Mouse (Mus musculus): ENCODE results near the gene Plekha5. TPM values are rescaled to one million over a fixed set of nuclear protein-coding genes. Genes with fewer than 3 reads are reported as not detected.

Plekha5 gene
- total RNA-seq, 1 experiment = 26.1 TPM

DNA sequence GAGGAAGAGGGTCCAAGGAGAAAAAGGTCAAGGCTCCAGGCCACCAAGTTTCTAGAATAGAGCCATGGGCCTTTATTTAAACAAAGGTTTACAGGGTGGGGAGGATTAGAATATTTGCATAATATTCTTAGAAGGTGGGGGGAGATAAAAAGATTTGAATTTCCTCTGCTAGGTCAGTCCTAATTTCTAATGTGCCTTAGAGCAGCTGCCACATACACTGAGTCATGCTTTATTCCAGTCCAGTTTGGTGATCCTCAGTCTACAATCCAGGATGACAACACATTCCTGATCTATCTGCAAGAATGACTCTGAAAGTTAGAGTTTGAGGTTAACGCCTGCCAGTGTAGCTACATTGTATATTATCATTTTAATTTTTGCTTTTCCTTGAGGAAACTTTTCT, 197.8 kb downstream of the Plekha5 start:
- TF ChIP-seq MAFK (IDR thresholded peaks at IDR 0.05; ENCODE audit: insufficient read depth, low read depth, low read length) (no peak), ZNF384 (IDR thresholded peaks at IDR 0.05; ENCODE audit: low read depth, low read length) (0 out of 2 replicates have a peak, but pooled peaks have one; percentile 16)
- in situ Hi-C loops (cut with MboI; ENCODE audit: low sequenced_read_pairs in 2 of 2, unreplicated experiment in 2 of 2) = no loop called here
- Histone ChIP-seq H3K4me3 (ENCODE audit: insufficient read depth in 1 of 2, low read depth in 1 of 2, low read length in 2 of 2, poor library complexity in 1 of 2, severe bottlenecking in 1 of 2) (no peak overlapping the region), H3K4me1 (ENCODE audit: control insufficient read depth in 2 of 2, insufficient read depth in 2 of 2, low read length in 2 of 2, poor library complexity in 1 of 2) (peaks cover 11 to 33% of the 10 kb centered on the region in 2 experiments), H3K27ac (ENCODE audit: insufficient read depth, low read depth, low read length, poor library complexity, severe bottlenecking) (peak overlapping the region; percentile 84; the same call in 1 of the 2 replicates), H3K9me3 (ENCODE audit: control insufficient read depth, insufficient read depth, low read depth, low read length) (no peaks in the 10 kb centered on the region), H3K9ac (ENCODE audit: insufficient read depth, low read depth, low read length, poor library complexity, severe bottlenecking) (peak overlapping the region; percentile 56; the same call in 1 of the 2 replicates), H3K36me3 (ENCODE audit: control insufficient read depth, insufficient read depth, low read length, poor library complexity, severe bottlenecking) (peaks cover 8% of the 10 kb centered on the region)
- no peak for DNase-seq (ENCODE audit: low read depth, low spot score)

DNA sequence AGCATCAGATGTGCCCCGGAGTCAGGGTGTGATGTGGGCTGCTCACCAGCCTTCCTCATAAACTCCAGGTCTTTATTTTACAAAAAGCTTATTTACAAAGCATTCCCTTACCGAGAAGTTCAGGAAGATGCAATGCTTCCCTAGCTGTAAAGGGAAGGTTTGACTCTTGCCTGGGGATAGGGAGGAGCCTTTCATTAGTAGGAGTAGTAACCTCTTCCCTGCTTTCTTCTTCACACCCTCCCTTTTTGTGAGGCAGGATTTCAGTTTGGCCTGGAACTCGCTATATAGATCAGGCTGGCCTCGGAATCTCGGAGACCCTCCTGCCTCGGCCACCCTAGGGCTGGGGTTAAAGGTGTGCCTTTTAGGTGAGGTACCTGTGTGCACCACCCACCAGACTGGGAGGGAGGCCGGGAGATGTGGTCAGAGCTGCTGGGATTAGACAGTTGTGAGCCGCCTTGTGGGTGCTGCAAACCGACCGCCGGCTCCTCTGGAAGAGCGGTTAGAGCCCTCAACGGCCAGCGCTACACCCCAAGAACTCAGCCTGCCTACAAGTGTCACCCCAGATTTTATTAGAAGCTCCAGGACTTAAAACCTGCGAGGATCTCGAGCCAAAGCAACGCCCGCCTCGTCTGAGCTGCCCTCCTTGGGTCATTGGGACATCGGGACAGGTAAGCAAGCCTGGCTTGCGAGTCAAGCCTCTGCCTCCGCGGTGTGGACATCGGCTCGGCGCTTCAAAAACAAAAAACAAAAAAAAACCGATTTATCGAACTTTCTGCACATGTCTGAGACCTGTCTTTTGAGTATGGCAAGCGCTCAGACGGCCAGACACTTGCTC, 198.8 kb downstream of the Plekha5 start, which contains the start of gene Aebp2:
Gene Aebp2 (plus strand): TSS at position 273 of the 835 bp plus-strand sequence.
- in situ Hi-C loops (cut with MboI; ENCODE audit: low sequenced_read_pairs in 2 of 2, unreplicated experiment in 2 of 2) = no loop called here
- H3K4me1 ChIP-seq (ENCODE audit: control insufficient read depth in 2 of 2, insufficient read depth in 2 of 2, low read length in 2 of 2, poor library complexity in 1 of 2) = peaks cover 11 to 31% of the 10 kb centered on the region in 2 experiments
- no peaks in the 10 kb centered on the region for H3K9me3 ChIP-seq (ENCODE audit: control insufficient read depth, insufficient read depth, low read depth, low read length)
- peak; percentile 66 for DNase-seq (ENCODE audit: low read depth, low spot score)
- H3K36me3 ChIP-seq (ENCODE audit: control insufficient read depth, insufficient read depth, low read length, poor library complexity, severe bottlenecking) = peaks cover 10% of the 10 kb centered on the region
- peak within 1 kb of the TSS; percentile 84 for H3K27ac ChIP-seq (ENCODE audit: insufficient read depth, low read depth, low read length, poor library complexity, severe bottlenecking)
- TF ChIP-seq ZNF384 (IDR thresholded peaks at IDR 0.05; ENCODE audit: low read depth, low read length) = no peak
- no peak for TF ChIP-seq CHD2 (IDR thresholded peaks at IDR 0.05; ENCODE audit: low read depth, low read length)
- no peak for TF ChIP-seq MAFK (IDR thresholded peaks at IDR 0.05; ENCODE audit: insufficient read depth, low read depth, low read length)
- TF ChIP-seq HCFC1 (IDR thresholded peaks at IDR 0.05; ENCODE audit: borderline replicate concordance, insufficient read depth, low read length) = no peak
- no peak for TF ChIP-seq ZC3H11A (IDR thresholded peaks at IDR 0.05; ENCODE audit: borderline replicate concordance, low read depth, low read length)
- H3K9ac ChIP-seq (ENCODE audit: insufficient read depth, low read depth, low read length, poor library complexity, severe bottlenecking) = peak within 1 kb of the TSS; percentile 93
- peak within 1 kb of the TSS; percentile 88 to 95 for H3K4me3 ChIP-seq (ENCODE audit: insufficient read depth in 1 of 2, low read depth in 1 of 2, low read length in 2 of 2, poor library complexity in 1 of 2, severe bottlenecking in 1 of 2)

DNA sequence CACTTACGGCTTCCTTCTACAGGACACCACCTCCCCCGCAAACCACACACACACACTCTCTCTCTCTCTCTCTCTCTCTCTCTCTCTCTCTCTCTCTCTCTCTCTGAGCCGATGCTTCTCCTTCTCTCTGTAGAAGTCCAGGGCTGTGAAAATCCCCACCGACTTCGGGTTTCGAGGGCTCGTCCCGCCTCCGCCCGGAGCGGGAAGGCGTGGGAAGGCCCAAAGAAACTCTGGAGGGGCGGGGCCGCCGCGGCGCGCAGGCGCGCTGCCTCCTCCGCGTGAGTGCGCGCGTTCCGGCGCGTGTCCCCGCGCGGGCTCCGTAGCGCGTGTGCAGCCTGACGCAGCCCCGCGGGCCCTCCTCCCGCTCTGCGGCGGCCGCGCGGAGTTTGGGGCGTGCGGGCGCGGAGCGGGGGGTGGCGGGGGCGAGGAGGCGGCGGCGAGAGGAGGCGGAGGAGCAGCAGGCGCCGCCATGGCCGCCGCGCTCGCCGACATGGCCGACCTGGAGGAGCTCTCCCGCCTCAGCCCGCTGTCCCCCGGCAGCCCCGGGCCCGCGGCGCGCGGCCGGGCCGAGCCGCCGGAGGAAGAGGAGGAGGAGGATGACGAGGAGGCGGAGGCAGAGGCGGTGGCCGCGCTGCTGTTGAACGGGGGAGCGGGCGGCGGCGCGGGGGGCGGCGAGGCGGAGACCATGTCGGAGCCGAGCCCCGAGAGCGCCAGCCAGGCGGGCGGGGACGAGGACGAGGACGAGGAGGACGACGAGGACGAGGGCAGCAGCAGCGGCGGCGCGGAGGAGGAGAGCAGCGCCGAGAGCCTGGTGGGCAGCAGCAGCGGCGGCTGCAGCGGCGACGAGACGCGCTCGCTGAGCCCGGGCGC, 199.6 kb downstream of the Plekha5 start:
- Histone ChIP-seq H3K27ac (ENCODE audit: insufficient read depth, low read depth, low read length, poor library complexity, severe bottlenecking) (peak overlapping the region; percentile 80), H3K9ac (ENCODE audit: insufficient read depth, low read depth, low read length, poor library complexity, severe bottlenecking) (peak overlapping the region; percentile 93), H3K9me3 (ENCODE audit: control insufficient read depth, insufficient read depth, low read depth, low read length) (no peaks in the 10 kb centered on the region), H3K4me3 (ENCODE audit: insufficient read depth in 1 of 2, low read depth in 1 of 2, low read length in 2 of 2, poor library complexity in 1 of 2, severe bottlenecking in 1 of 2) (peak overlapping the region; percentile 88 to 95), H3K4me1 (ENCODE audit: control insufficient read depth in 2 of 2, insufficient read depth in 2 of 2, low read length in 2 of 2, poor library complexity in 1 of 2) (peaks cover 11 to 25% of the 10 kb centered on the region in 2 experiments), H3K36me3 (ENCODE audit: control insufficient read depth, insufficient read depth, low read length, poor library complexity, severe bottlenecking) (peaks cover 10% of the 10 kb centered on the region)
- DNase-seq (ENCODE audit: low read depth, low spot score) = peak; percentile 80
- no peak for TF ChIP-seq ZNF384 (IDR thresholded peaks at IDR 0.05; ENCODE audit: low read depth, low read length)
- peak; percentile 18; the same call in 1 of the 2 replicates for TF ChIP-seq ZC3H11A (IDR thresholded peaks at IDR 0.05; ENCODE audit: borderline replicate concordance, low read depth, low read length)
- TF ChIP-seq MAFK (IDR thresholded peaks at IDR 0.05; ENCODE audit: insufficient read depth, low read depth, low read length) = no peak
- TF ChIP-seq HCFC1 (IDR thresholded peaks at IDR 0.05; ENCODE audit: borderline replicate concordance, insufficient read depth, low read length) = 0 out of 2 replicates have a peak, but pooled peaks have one; percentile 55
- no peak for TF ChIP-seq CHD2 (IDR thresholded peaks at IDR 0.05; ENCODE audit: low read depth, low read length)
- in situ Hi-C loops (cut with MboI; ENCODE audit: low sequenced_read_pairs in 2 of 2, unreplicated experiment in 2 of 2) = no loop called here

DNA sequence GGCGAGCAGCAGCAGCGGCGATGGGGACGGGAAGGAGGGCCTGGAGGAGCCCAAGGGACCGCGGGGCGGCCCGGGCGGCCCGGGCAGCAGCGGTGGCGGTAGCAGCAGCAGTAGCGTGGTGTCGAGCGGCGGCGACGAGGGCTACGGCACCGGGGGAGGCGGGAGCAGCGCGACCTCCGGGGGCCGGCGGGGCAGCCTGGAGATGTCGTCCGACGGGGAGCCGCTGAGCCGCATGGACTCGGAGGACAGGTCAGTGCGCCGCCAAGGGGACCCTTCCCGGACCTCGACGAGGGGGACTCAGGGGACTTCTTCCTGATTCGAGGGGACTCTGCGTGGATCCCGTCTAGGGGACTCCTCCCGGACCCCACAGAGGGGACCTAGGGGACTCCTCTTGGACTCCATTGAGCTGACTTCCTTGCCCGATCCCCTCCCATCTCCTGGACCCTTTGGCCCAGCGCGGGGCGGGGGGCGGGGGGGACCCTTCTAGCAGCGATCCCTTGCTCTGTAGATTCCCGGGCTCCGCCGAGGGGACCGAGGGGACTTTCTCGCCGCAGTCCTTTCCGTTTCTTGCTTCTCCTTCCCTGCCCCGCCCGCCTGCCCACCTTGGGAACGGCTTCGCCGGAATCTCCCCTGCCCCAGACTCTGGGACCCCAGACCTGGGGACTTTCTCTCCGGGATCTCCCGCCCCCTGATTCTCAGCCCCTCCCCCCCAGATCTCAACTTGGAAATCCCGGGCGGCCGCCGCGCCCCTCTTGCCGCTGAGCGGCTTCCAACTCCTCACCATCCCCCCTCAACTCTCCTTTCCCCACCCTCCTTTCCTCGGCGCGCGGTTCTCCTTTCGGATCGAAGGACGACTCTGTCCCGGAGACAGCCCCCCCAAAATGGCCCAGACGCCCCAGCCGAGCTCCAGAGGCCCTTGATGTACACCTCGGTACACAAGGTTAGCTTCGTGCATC, 200.5 kb downstream of the Plekha5 start:
- Histone ChIP-seq H3K36me3 (ENCODE audit: control insufficient read depth, insufficient read depth, low read length, poor library complexity, severe bottlenecking) (peaks cover 10% of the 10 kb centered on the region), H3K9ac (ENCODE audit: insufficient read depth, low read depth, low read length, poor library complexity, severe bottlenecking) (peak overlapping the region; percentile 93), H3K4me3 (ENCODE audit: insufficient read depth in 1 of 2, low read depth in 1 of 2, low read length in 2 of 2, poor library complexity in 1 of 2, severe bottlenecking in 1 of 2) (peak overlapping the region; percentile 88 to 95), H3K9me3 (ENCODE audit: control insufficient read depth, insufficient read depth, low read depth, low read length) (no peaks in the 10 kb centered on the region), H3K4me1 (ENCODE audit: control insufficient read depth in 2 of 2, insufficient read depth in 2 of 2, low read length in 2 of 2, poor library complexity in 1 of 2) (peaks cover 12 to 22% of the 10 kb centered on the region in 2 experiments), H3K27ac (ENCODE audit: insufficient read depth, low read depth, low read length, poor library complexity, severe bottlenecking) (peak overlapping the region; percentile 80)
- no peak for DNase-seq (ENCODE audit: low read depth, low spot score)
- TF ChIP-seq HCFC1 (IDR thresholded peaks at IDR 0.05; ENCODE audit: borderline replicate concordance, insufficient read depth, low read length) (no peak), MAFK (IDR thresholded peaks at IDR 0.05; ENCODE audit: insufficient read depth, low read depth, low read length) (no peak), ZNF384 (IDR thresholded peaks at IDR 0.05; ENCODE audit: low read depth, low read length) (no peak), CHD2 (IDR thresholded peaks at IDR 0.05; ENCODE audit: low read depth, low read length) (no peak), ZC3H11A (IDR thresholded peaks at IDR 0.05; ENCODE audit: borderline replicate concordance, low read depth, low read length) (no peak)
- in situ Hi-C loops (cut with MboI; ENCODE audit: low sequenced_read_pairs in 2 of 2, unreplicated experiment in 2 of 2) = no loop called here

All from ES-E14 (cell line).